Mouse (Mus musculus): ENCODE data around the gene Vps33b.

- TF ChIP-seq CTCF (IDR thresholded peaks at IDR 0.05) (no peak), EP300 (IDR thresholded peaks at IDR 0.05) (no peak)
These were observed 4.8 kb upstream of the Vps33b start for GRCm38 (mm10) chr7:80264606-80265005.
